Mouse (Mus musculus) MEL (cell line): Measurements from ENCODE around the gene Cdh22. TPM values are rescaled to one million over a fixed set of nuclear protein-coding genes. Genes with fewer than 3 reads are reported as not detected.

Experiments used
- DNase-seq: peaks from one replicate; pipeline ENCODE4 v3.0.0; 2011; ENCODE audit warnings: low read depth, low spot score
- H3K27ac ChIP-seq: 2 replicates; pipeline ENCODE4 v1.5.1; 2012; ENCODE audit warnings: low read depth, mild to moderate bottlenecking, control low read depth, low read length, moderate library complexity; ENCODE audit not compliant: control insufficient read depth
- H3K27me3 ChIP-seq, 2 experiments: fragments of 150-350 bp in 1 of 2; sonication (generic) in 1 of 2; 2 replicates each; pipeline ENCODE4 v1.6.1; 2012; ENCODE audit warnings: low read length in 2 of 2, mild to moderate bottlenecking in 2 of 2, improper control_type of control experiment in 1 of 2, moderate library complexity in 1 of 2; ENCODE audit not compliant: insufficient read depth in 2 of 2, control insufficient read depth in 1 of 2
- H3K36me3 ChIP-seq, 2 experiments: 2 replicates each; pipeline ENCODE4 v1.6.1; 2012 to 2014; ENCODE audit warnings: low read length in 2 of 2, improper control_type of control experiment in 1 of 2, inconsistent platforms in 1 of 2, mild to moderate bottlenecking in 1 of 2; ENCODE audit not compliant: insufficient read depth in 2 of 2, control insufficient read depth in 1 of 2
- H3K4me1 ChIP-seq, 2 experiments: fragments of 150-350 bp in 1 of 2; sonication (generic) in 1 of 2; 2 replicates each; pipeline ENCODE4 v1.6.1; 2012; ENCODE audit warnings: low read length in 2 of 2, improper control_type of control experiment in 1 of 2, mild to moderate bottlenecking in 1 of 2; ENCODE audit not compliant: insufficient read depth in 2 of 2, control insufficient read depth in 1 of 2
- H3K4me3 ChIP-seq, 2 experiments: fragments of 150-350 bp in 1 of 2; sonication (generic) in 1 of 2; 2 replicates each; pipeline ENCODE4 v1.5.1; 2012; ENCODE audit warnings: low read depth in 2 of 2, low read length in 2 of 2, mild to moderate bottlenecking in 2 of 2, moderate library complexity in 2 of 2, control low read depth in 1 of 2, improper control_type of control experiment in 1 of 2; ENCODE audit not compliant: control insufficient read depth in 1 of 2, insufficient read depth in 1 of 2
- H3K79me2 ChIP-seq: 2 replicates; pipeline ENCODE4 v1.6.1; 2012; ENCODE audit warnings: mild to moderate bottlenecking, low read length, moderate library complexity; ENCODE audit not compliant: control insufficient read depth, poor library complexity, insufficient read depth
- H3K9ac ChIP-seq: 2 replicates; pipeline ENCODE4 v1.6.1; 2012; ENCODE audit warnings: low read depth, mild to moderate bottlenecking, control low read depth, low read length, moderate library complexity; ENCODE audit not compliant: control insufficient read depth, poor library complexity, severe bottlenecking
- H3K9me3 ChIP-seq: fragments of 150-350 bp; sonication (generic); replicated peaks from 2 replicates; pipeline ENCODE4 v1.6.1; 2012; ENCODE audit warnings: mild to moderate bottlenecking, low read length, improper control_type of control experiment, moderate library complexity; ENCODE audit not compliant: insufficient read depth
- BHLHE40 ChIP-seq: IDR thresholded peaks from 2 replicates; pipeline ENCODE4 v1.6.1; 2012; ENCODE audit warnings: low read depth, mild to moderate bottlenecking, inconsistent platforms, low read length, improper control_type of control experiment, borderline replicate concordance
- CHD2 ChIP-seq: IDR thresholded peaks from 2 replicates; pipeline ENCODE4 v1.6.1; 2011; ENCODE audit warnings: low read length, improper control_type of control experiment
- CTCF ChIP-seq, 3 experiments: IDR thresholded peaks in 2 of 3; conservative IDR thresholded peaks in 1 of 3; 2 replicates each; pipeline ENCODE4 v1.5.1; 2011 to 2012; ENCODE audit warnings: low read length in 3 of 3, low read depth in 2 of 3, mild to moderate bottlenecking in 2 of 3, improper control_type of control experiment in 1 of 3, inconsistent platforms in 1 of 3, mixed read lengths in 1 of 3, moderate library complexity in 1 of 3; ENCODE audit not compliant: control insufficient read depth in 1 of 3, insufficient read depth in 1 of 3, poor library complexity in 1 of 3, severe bottlenecking in 1 of 3
- ELF1 ChIP-seq: IDR thresholded peaks from 2 replicates; pipeline ENCODE4 v1.6.1; 2014; ENCODE audit warnings: low read depth, mild to moderate bottlenecking, inconsistent platforms, low read length, improper control_type of control experiment, moderate library complexity
- GATA1 ChIP-seq: IDR thresholded peaks from 2 replicates; pipeline ENCODE4 v1.6.1; 2011; ENCODE audit warnings: low read depth, low read length, improper control_type of control experiment
- HCFC1 ChIP-seq: IDR thresholded peaks from 2 replicates; pipeline ENCODE4 v1.6.1; 2012; ENCODE audit warnings: low read depth, mild to moderate bottlenecking, inconsistent platforms, low read length, improper control_type of control experiment, moderate library complexity
- JUND ChIP-seq: IDR thresholded peaks from 2 replicates; pipeline ENCODE4 v1.6.1; 2011; ENCODE audit warnings: low read depth, mild to moderate bottlenecking, improper control_type of control experiment, low read length
- KAT2A ChIP-seq: conservative IDR thresholded peaks from 2 replicates; pipeline ENCODE4 v1.6.1; 2012; ENCODE audit warnings: low read depth, low read length, improper control_type of control experiment, inconsistent platforms
- MEF2A ChIP-seq: IDR thresholded peaks from 2 replicates; pipeline ENCODE4 v1.6.1; 2014; ENCODE audit warnings: low read depth, mild to moderate bottlenecking, inconsistent platforms, low read length, improper control_type of control experiment; ENCODE audit not compliant: poor library complexity, insufficient replicate concordance, severe bottlenecking; ENCODE audit errors: extremely low read depth
- MXI1 ChIP-seq: IDR thresholded peaks from 2 replicates; pipeline ENCODE4 v1.6.1; 2011; ENCODE audit warnings: mild to moderate bottlenecking, low read depth, low read length, improper control_type of control experiment
- NRF1 ChIP-seq: IDR thresholded peaks from 2 replicates; pipeline ENCODE4 v1.6.1; 2014; ENCODE audit warnings: low read depth, mild to moderate bottlenecking, inconsistent platforms, low read length, improper control_type of control experiment, moderate library complexity; ENCODE audit not compliant: poor library complexity, insufficient read depth, severe bottlenecking
- POLR2AphosphoS5 ChIP-seq: IDR thresholded peaks from 2 replicates; pipeline ENCODE4 v1.6.1; 2012; ENCODE audit warnings: low read depth, borderline replicate concordance, mild to moderate bottlenecking, inconsistent platforms, low read length, moderate library complexity, mixed read lengths
- RAD21 ChIP-seq: IDR thresholded peaks from 2 replicates; pipeline ENCODE4 v1.6.1; 2011; ENCODE audit warnings: mild to moderate bottlenecking, low read depth, low read length, improper control_type of control experiment
- RCOR1 ChIP-seq: IDR thresholded peaks from 2 replicates; pipeline ENCODE4 v1.6.1; 2012; ENCODE audit warnings: low read depth, mild to moderate bottlenecking, inconsistent platforms, low read length, improper control_type of control experiment
- TBP ChIP-seq: IDR thresholded peaks from 2 replicates; pipeline ENCODE4 v1.8.0; 2011; ENCODE audit warnings: low read depth, low read length, improper control_type of control experiment
- USF1 ChIP-seq: IDR thresholded peaks from 2 replicates; pipeline ENCODE4 v1.6.1; 2014; ENCODE audit warnings: low read depth, mild to moderate bottlenecking, inconsistent platforms, low read length, improper control_type of control experiment, moderate library complexity
- ZKSCAN1 ChIP-seq: IDR thresholded peaks from 2 replicates; pipeline ENCODE4 v1.6.1; 2012; ENCODE audit warnings: low read depth, mild to moderate bottlenecking, inconsistent platforms, low read length, improper control_type of control experiment, moderate library complexity
- polyA plus RNA-seq, 2 experiments: library from polyadenylated mRNA; stranded (reverse) in 1 of 2; unstranded in 1 of 2; fragments of >175 nt in 1 of 2; fragments of >200 nt in 1 of 2; gene quantifications; 2 replicates each; pipeline versions ENCODE4 v1.2.1 to v1.2.4; 2012; ENCODE audit warnings: low replicate concordance in 2 of 2, low read depth in 1 of 2; ENCODE audit not compliant: insufficient read length in 2 of 2, insufficient read depth in 1 of 2, missing spikeins in 1 of 2
- total RNA-seq: library from RNA; depleted of rRNA; stranded (reverse); fragments of 300-350 nt; gene quantifications from 2 replicates; pipeline ENCODE4 v1.2.3, GENCODE M21; 2012

Gene Cdh22
- total and polyA plus RNA-seq, 3 experiments: not detected

- Histone ChIP-seq H3K79me2 (no peaks in the 10 kb centered on the region), H3K27ac (no peak overlapping the region), H3K4me1 (no peaks in the 10 kb centered on the region), H3K36me3 (no peaks in the 10 kb centered on the region), H3K9me3 (no peaks in the 10 kb centered on the region), H3K27me3 (no peaks in the 10 kb centered on the region), H3K4me3 (no peak overlapping the region), H3K9ac (no peak overlapping the region)
- peak; percentile 30 for DNase-seq
- TF ChIP-seq CHD2 (no peak), ELF1 (no peak), NRF1 (no peak), JUND (no peak)
Observed at GRCm38 (mm10) chr2:165102920-165103319, 131.7 kb downstream of the Cdh22 start.

GRCm38 (mm10) chr2:165100749-165101148, 133.9 kb downstream of the Cdh22 start:
- Histone ChIP-seq H3K36me3 (no peaks in the 10 kb centered on the region), H3K4me1 (no peaks in the 10 kb centered on the region), H3K4me3 (no peak overlapping the region), H3K27me3 (no peaks in the 10 kb centered on the region), H3K9me3 (no peaks in the 10 kb centered on the region), H3K79me2 (no peaks in the 10 kb centered on the region), H3K9ac (no peak overlapping the region), H3K27ac (no peak overlapping the region)
- no peak for DNase-seq
- TF ChIP-seq MXI1 (no peak), USF1 (no peak), CTCF (IDR thresholded peaks at IDR 0.05 in 2 of 3, conservative IDR thresholded peaks at IDR 0.05 in 1 of 3; ENCODE audit: control insufficient read depth in 1 of 3, insufficient read depth in 1 of 3, low read depth in 2 of 3, low read length in 3 of 3, poor library complexity in 1 of 3, severe bottlenecking in 1 of 3) (no peak), RCOR1 (no peak), POLR2AphosphoS5 (no peak), MEF2A (no peak)

- Histone ChIP-seq H3K9me3 (no peaks in the 10 kb centered on the region), H3K4me1 (no peaks in the 10 kb centered on the region), H3K27me3 (no peaks in the 10 kb centered on the region), H3K9ac (no peak overlapping the region), H3K27ac (no peak overlapping the region), H3K36me3 (no peaks in the 10 kb centered on the region), H3K4me3 (no peak overlapping the region), H3K79me2 (no peaks in the 10 kb centered on the region)
- TF ChIP-seq RCOR1 (no peak), ZKSCAN1 (no peak), RAD21 (no peak), GATA1 (no peak), KAT2A (no peak), HCFC1 (no peak), BHLHE40 (no peak), CHD2 (no peak), TBP (no peak)
- DNase-seq: no peak
Observed at GRCm38 (mm10) chr2:165098861-165099260, 135.8 kb downstream of the Cdh22 start.
